Mouse (Mus musculus) neural tube, embryonic 14.5 days (tissue): Measurements from ENCODE around the gene Prdm16. TPM values are rescaled to one million over a fixed set of nuclear protein-coding genes. Genes with fewer than 3 reads are reported as not detected.

ENCODE experiments used
- ATAC-seq: fragments of 200-750 bp; cut with Nextera tagmentation; 2 replicates; pipeline ENCODE4 v1.8.0; 2017; ENCODE audit warnings: low read depth, mild to moderate bottlenecking, moderate TSS enrichment, moderate library complexity
- H3K27ac ChIP-seq: fragments of 300-500 bp; sonication (generic); 2 replicates; pipeline ENCODE4 v1.5.1; 2014; ENCODE audit warnings: low read depth, mild to moderate bottlenecking, control low read depth, low read length, moderate library complexity, mixed read lengths
- H3K27me3 ChIP-seq: fragments of 300-500 bp; sonication (generic); 2 replicates; pipeline ENCODE4 v1.6.1; 2014; ENCODE audit warnings: low read length; ENCODE audit not compliant: control insufficient read depth, insufficient read depth
- H3K36me3 ChIP-seq: fragments of 300-500 bp; sonication (generic); 2 replicates; pipeline ENCODE4 v1.6.1; 2014; ENCODE audit warnings: low read length, mixed read lengths; ENCODE audit not compliant: control insufficient read depth, insufficient read depth
- H3K4me1 ChIP-seq: fragments of 300-500 bp; sonication (generic); 2 replicates; pipeline ENCODE4 v1.6.1; 2014; ENCODE audit warnings: low read length; ENCODE audit not compliant: control insufficient read depth, insufficient read depth
- H3K4me2 ChIP-seq: fragments of 300-500 bp; sonication (generic); 2 replicates; pipeline ENCODE4 v1.6.1; 2014; ENCODE audit warnings: mild to moderate bottlenecking, low read depth, low read length, control low read depth
- H3K4me3 ChIP-seq: fragments of 300-500 bp; sonication (generic); 2 replicates; pipeline ENCODE4 v1.5.1; 2014; ENCODE audit warnings: low read depth, low read length, control low read depth, mixed read lengths
- H3K9ac ChIP-seq: fragments of 300-500 bp; sonication (generic); replicated peaks from 2 replicates; pipeline ENCODE4 v1.6.1; 2014; ENCODE audit warnings: low read depth, mild to moderate bottlenecking, control low read depth, low read length, mixed read lengths
- H3K9me3 ChIP-seq: fragments of 300-500 bp; sonication (generic); 2 replicates; pipeline ENCODE4 v1.6.1; 2016; ENCODE audit warnings: low read length; ENCODE audit not compliant: control insufficient read depth
- WGBS: fragments of 180-500 bp; shearing (Covaris S2); extraction: QIAGEN DNeasy Blood & Tissue Kit; methylation state at CpG from one replicate; pipeline ENCODE4 v1.1.7; 2014; 5-methylcytosine and 5-hydroxymethylcytosine counted together
- polyA plus RNA-seq: library from polyadenylated mRNA; unstranded; fragments of >200 nt; fragmentation: Nextera tagmentation; extraction: Ambion mirVana; gene quantifications from 2 replicates; pipeline ENCODE4 v1.2.1, GENCODE M21; 2014

Prdm16 gene
- polyA plus RNA-seq, 1 experiment from 2014 or later = 4.6 TPM

GRCm38 (mm10) chr4:154478933-154479613 lies 157.6 kb downstream of the Prdm16 start:
- no peaks in the 10 kb centered on the region for H3K9me3 ChIP-seq
- WGBS = 95% methylated on average over 8 of the region's 8 CpGs
- H3K4me3 ChIP-seq = no peak overlapping the region
- no peak overlapping the region for H3K4me2 ChIP-seq
- H3K4me1 ChIP-seq = no peaks in the 10 kb centered on the region
- H3K36me3 ChIP-seq = no peaks in the 10 kb centered on the region
- no peak overlapping the region for H3K9ac ChIP-seq
- no peak for ATAC-seq
- no peak overlapping the region for H3K27ac ChIP-seq
- H3K27me3 ChIP-seq = peaks cover 29% of the 10 kb centered on the region

GRCm38 (mm10) chr4:154473571-154474307 lies 162.9 kb downstream of the Prdm16 start:
- Histone ChIP-seq H3K27ac (no peak overlapping the region), H3K27me3 (peaks cover 21% of the 10 kb centered on the region), H3K9me3 (no peaks in the 10 kb centered on the region), H3K36me3 (no peaks in the 10 kb centered on the region), H3K9ac (no peak overlapping the region), H3K4me1 (peaks cover 27% of the 10 kb centered on the region), H3K4me2 (no peak overlapping the region), H3K4me3 (no peak overlapping the region)
- ATAC-seq = peak; percentile 19; the same call in 1 of the 2 replicates
- 8% methylated on average over 25 of the region's 25 CpGs for WGBS

- Histone ChIP-seq H3K9ac (no peak overlapping the region), H3K27ac (no peak overlapping the region), H3K9me3 (no peaks in the 10 kb centered on the region), H3K4me3 (no peak overlapping the region), H3K4me2 (no peak overlapping the region), H3K4me1 (peaks cover 27% of the 10 kb centered on the region), H3K36me3 (no peaks in the 10 kb centered on the region), H3K27me3 (peaks cover 17% of the 10 kb centered on the region)
- ATAC-seq = no peak
- 7% methylated on average over 8 of the region's 8 CpGs for WGBS
These were observed 164.1 kb downstream of the Prdm16 start for GRCm38 (mm10) chr4:154472569-154472968.

- Histone ChIP-seq H3K9ac (no peak overlapping the region), H3K36me3 (no peaks in the 10 kb centered on the region), H3K4me1 (peaks cover 27% of the 10 kb centered on the region), H3K27me3 (peaks cover 14% of the 10 kb centered on the region), H3K4me2 (no peak overlapping the region), H3K27ac (no peak overlapping the region), H3K4me3 (no peak overlapping the region), H3K9me3 (no peaks in the 10 kb centered on the region)
- WGBS = 6% methylated on average over 17 of the region's 17 CpGs
- ATAC-seq = no peak
These were observed 165.1 kb downstream of the Prdm16 start for GRCm38 (mm10) chr4:154471447-154472101.

- no peak for ATAC-seq
- Histone ChIP-seq H3K4me2 (no peak overlapping the region), H3K9me3 (no peaks in the 10 kb centered on the region), H3K27ac (no peak overlapping the region), H3K9ac (no peak overlapping the region), H3K4me1 (peaks cover 2% of the 10 kb centered on the region), H3K36me3 (no peaks in the 10 kb centered on the region), H3K27me3 (peaks cover 16% of the 10 kb centered on the region), H3K4me3 (no peak overlapping the region)
- WGBS = 45% methylated on average over 5 of the region's 5 CpGs
These were observed 170.4 kb downstream of the Prdm16 start for GRCm38 (mm10) chr4:154466305-154466704.

GRCm38 (mm10) chr4:154465123-154465522 lies 171.6 kb downstream of the Prdm16 start:
- WGBS = 64% methylated on average over 9 of the region's 9 CpGs
- H3K27ac ChIP-seq = no peak overlapping the region
- H3K4me2 ChIP-seq = no peak overlapping the region
- peaks cover 16% of the 10 kb centered on the region for H3K27me3 ChIP-seq
- H3K9me3 ChIP-seq = no peaks in the 10 kb centered on the region
- H3K4me1 ChIP-seq = no peaks in the 10 kb centered on the region
- no peak overlapping the region for H3K4me3 ChIP-seq
- no peak overlapping the region for H3K9ac ChIP-seq
- ATAC-seq = no peak
- H3K36me3 ChIP-seq = no peaks in the 10 kb centered on the region

GRCm38 (mm10) chr4:154460021-154460420 lies 176.7 kb downstream of the Prdm16 start:
- 47% methylated on average over 13 of the region's 13 CpGs for WGBS

GRCm38 (mm10) chr4:154457756-154458155 lies 178.9 kb downstream of the Prdm16 start:
- no peak overlapping the region for H3K27ac ChIP-seq
- H3K9ac ChIP-seq = no peak overlapping the region
- H3K4me1 ChIP-seq = no peaks in the 10 kb centered on the region
- no peaks in the 10 kb centered on the region for H3K9me3 ChIP-seq
- H3K27me3 ChIP-seq = peaks cover 12% of the 10 kb centered on the region
- no peak overlapping the region for H3K4me2 ChIP-seq
- ATAC-seq = no peak
- WGBS = 87% methylated on average over 3 of the region's 3 CpGs
- H3K4me3 ChIP-seq = no peak overlapping the region
- no peaks in the 10 kb centered on the region for H3K36me3 ChIP-seq

More at GRCm38 (mm10) chr4:154460021-154460420, 176.7 kb downstream of the Prdm16 start:
- no peaks in the 10 kb centered on the region for H3K36me3 ChIP-seq
- H3K9me3 ChIP-seq = no peaks in the 10 kb centered on the region
- H3K4me2 ChIP-seq = no peak overlapping the region
- H3K4me3 ChIP-seq = no peak overlapping the region
- H3K27ac ChIP-seq = no peak overlapping the region
- H3K27me3 ChIP-seq = peaks cover 10% of the 10 kb centered on the region
- H3K4me1 ChIP-seq = no peaks in the 10 kb centered on the region
- no peak for ATAC-seq
- H3K9ac ChIP-seq = no peak overlapping the region
